In the genomic region with DNA sequence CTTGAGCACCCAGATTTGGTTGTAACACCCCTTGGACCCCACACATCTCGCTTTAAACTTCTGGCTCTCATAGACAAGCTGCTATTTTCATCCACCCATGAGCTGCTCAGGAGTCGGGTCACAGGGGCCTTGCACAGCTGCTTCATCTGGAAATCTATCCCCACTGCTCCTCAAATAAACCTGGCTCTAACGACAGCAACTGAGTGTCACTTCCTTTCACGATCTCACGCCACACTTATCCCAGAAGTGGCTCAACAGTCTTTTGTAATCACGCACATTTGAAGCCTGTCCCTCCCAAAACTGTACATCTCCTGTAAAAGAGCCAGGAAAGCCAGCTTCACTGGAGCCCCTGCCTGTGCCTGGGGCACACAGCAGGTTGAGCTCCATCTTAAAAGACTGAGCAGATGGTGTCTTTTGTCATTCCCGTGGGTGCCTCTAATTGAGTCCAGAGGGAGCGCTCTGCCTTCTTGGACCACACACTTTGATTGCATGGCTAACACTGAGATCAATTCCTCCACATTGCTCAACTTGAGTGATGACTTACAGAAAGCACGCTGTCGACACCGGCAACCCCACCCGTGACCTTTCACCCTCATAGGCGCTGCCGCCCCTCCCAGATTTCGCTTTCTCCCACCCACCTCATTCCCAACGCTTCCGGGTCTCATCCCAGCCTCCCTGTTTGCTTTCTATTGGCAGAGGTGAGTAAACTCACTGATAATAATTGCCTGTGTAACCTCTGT, we compare ENCODE assay signal across 12 mouse cellular contexts. TPM values are rescaled to one million over a fixed set of nuclear protein-coding genes. Genes with fewer than 3 reads are reported as not detected.
DNase-seq lines count a peak whose midpoint lies in the region; ATAC-seq and TF ChIP-seq lines count a peak whose summit lies in the region.
"Had no signal": no experiment of that assay in that cellular context is flagged by ENCODE, and none has a peak within 500 bp of the region (broad histone marks: within the 10 kb centered on the region; RNA-seq: fewer than 3 reads in every experiment).

No protein-coding gene starts in this region.

- H3K9ac ChIP-seq in limb, embryonic 12.5 days (replicated peaks) = no peak overlapping the region
- no peak overlapping the region for H3K9ac ChIP-seq in midbrain, embryonic 13.5 days (replicated peaks)
- H3K9ac ChIP-seq: embryonic facial prominence, embryonic 13.5 days had no signal

- H3K4me1 ChIP-seq in limb, embryonic 12.5 days (replicated peaks) = peaks cover 10% of the 10 kb centered on the region
- H3K4me1 ChIP-seq in limb, embryonic 10.5 days = peaks cover 19% of the 10 kb centered on the region
- H3K4me1 ChIP-seq in E14TG2a.4 (replicated peaks; ENCODE audit: low read depth, low read length) = peaks cover 70% of the 10 kb centered on the region
- no peaks in the 10 kb centered on the region for H3K4me1 ChIP-seq in bone marrow, adult 2 months (ENCODE audit: control insufficient read depth, insufficient read depth, low read length)
- peaks cover 11% of the 10 kb centered on the region for H3K4me1 ChIP-seq in midbrain, embryonic 13.5 days (replicated peaks)

- ATAC-seq in limb, embryonic 12.5 days (ENCODE audit: insufficient number of reproducible peaks, insufficient read depth, low FRiP score, low TSS enrichment, low read depth) = no peak
- ATAC-seq in midbrain, embryonic 13.5 days = peak; percentile 34; the same call in 1 of the 2 replicates

- no peak for TF ChIP-seq CTCF in E14TG2a.4 (conservative IDR thresholded peaks at IDR 0.05; ENCODE audit: low read length)
- no peak for TF ChIP-seq CTCF in bone marrow, adult 2 months (IDR thresholded peaks at IDR 0.05; ENCODE audit: control insufficient read depth, insufficient read depth, low read length)

- no peaks in the 10 kb centered on the region for H3K36me3 ChIP-seq in limb, embryonic 12.5 days
- H3K36me3 ChIP-seq in limb, embryonic 10.5 days = no peaks in the 10 kb centered on the region
- no peaks in the 10 kb centered on the region for H3K36me3 ChIP-seq in E14TG2a.4 (ENCODE audit: insufficient read depth, low read length)
- no peaks in the 10 kb centered on the region for H3K36me3 ChIP-seq in midbrain, embryonic 13.5 days
- H3K36me3 ChIP-seq: embryonic facial prominence, embryonic 13.5 days had no signal

- H3K9me3 ChIP-seq in limb, embryonic 12.5 days = no peaks in the 10 kb centered on the region
- H3K9me3 ChIP-seq in limb, embryonic 10.5 days (replicated peaks) = no peaks in the 10 kb centered on the region
- no peaks in the 10 kb centered on the region for H3K9me3 ChIP-seq in E14TG2a.4 (ENCODE audit: low read length)
- no peaks in the 10 kb centered on the region for H3K9me3 ChIP-seq in midbrain, embryonic 13.5 days
- H3K9me3 ChIP-seq: embryonic facial prominence, embryonic 13.5 days had no signal

- no peak overlapping the region for H3K4me3 ChIP-seq in limb, embryonic 12.5 days (replicated peaks)
- H3K4me3 ChIP-seq in limb, embryonic 10.5 days = no peak overlapping the region
- H3K4me3 ChIP-seq in E14TG2a.4 (replicated peaks; ENCODE audit: low read length) = peak overlapping the region; percentile 56
- no peak overlapping the region for H3K4me3 ChIP-seq in bone marrow, adult 2 months (replicated peaks; ENCODE audit: control insufficient read depth, low read depth, low read length)
- no peak overlapping the region for H3K4me3 ChIP-seq in midbrain, embryonic 13.5 days (replicated peaks)
- H3K4me3 ChIP-seq: embryonic facial prominence, embryonic 13.5 days had no signal

- H3K4me2 ChIP-seq in limb, embryonic 12.5 days = 0 out of 2 replicates have a peak overlapping the region, but pooled peaks have one; percentile 15
- no peak overlapping the region for H3K4me2 ChIP-seq in midbrain, embryonic 13.5 days (replicated peaks)
- H3K4me2 ChIP-seq: embryonic facial prominence, embryonic 13.5 days had no signal

- no peak for TF ChIP-seq POLR2A in bone marrow, adult 2 months (IDR thresholded peaks at IDR 0.05; ENCODE audit: borderline replicate concordance, control insufficient read depth, low read depth, low read length)

- H3K27me3 ChIP-seq in limb, embryonic 12.5 days = peaks cover 16% of the 10 kb centered on the region
- H3K27me3 ChIP-seq in limb, embryonic 10.5 days (ENCODE audit: low read depth, poor library complexity, severe bottlenecking) = peaks cover 66% of the 10 kb centered on the region
- peaks cover 33% of the 10 kb centered on the region for H3K27me3 ChIP-seq in E14TG2a.4 (ENCODE audit: insufficient read depth, low read length)
- 0 out of 2 replicates have a peak, but pooled peaks cover 2% of the 10 kb centered on the region for H3K27me3 ChIP-seq in midbrain, embryonic 13.5 days
- H3K27me3 ChIP-seq: embryonic facial prominence, embryonic 13.5 days had no signal

- no peak for DNase-seq in limb, embryonic 10.5 days (ENCODE audit: low spot score)
- DNase-seq in layer of hippocampus, adult 11-12 months (ENCODE audit: low spot score) = no peak
- DNase-seq in T-cell, adult 2 months (ENCODE audit: low spot score) = no peak
- DNase-seq: gastrocnemius, postnatal 10 days; lung, postnatal 10 days; thymus, adult 2 months had no signal

- 18% methylated on average over 17 of the region's 17 CpGs for WGBS in limb, embryonic 12.5 days
- WGBS in limb, embryonic 10.5 days = 26% methylated on average over 17 of the region's 17 CpGs
- 50% methylated on average over 17 of the region's 17 CpGs for WGBS in bone marrow, adult 2 months
- 49% methylated on average over 17 of the region's 17 CpGs for WGBS in midbrain, embryonic 13.5 days

- no peak overlapping the region for H3K27ac ChIP-seq in limb, embryonic 12.5 days
- H3K27ac ChIP-seq in limb, embryonic 10.5 days = no peak overlapping the region
- H3K27ac ChIP-seq in bone marrow, adult 2 months (ENCODE audit: control insufficient read depth, insufficient read depth, low read depth, low read length, poor library complexity) = peak overlapping the region; percentile 32; the same call in 1 of the 2 replicates
- no peak overlapping the region for H3K27ac ChIP-seq in midbrain, embryonic 13.5 days
- H3K27ac ChIP-seq: embryonic facial prominence, embryonic 13.5 days had no signal

RNA-seq across cellular contexts. Expression of gene Bdkrb2, which starts 17.2 kb away (rescaled TPM):
- polyA plus RNA-seq in limb, embryonic 12.5 days (2016; fragmentation: Nextera tagmentation; extraction: Ambion mirVana) = 1.5 and 1.8 TPM in 2 replicates
- polyA plus RNA-seq in limb, embryonic 10.5 days (2016; fragmentation: Nextera tagmentation; extraction: Ambion mirVana) = 0.36 and 0.93 TPM in 2 replicates
- 0.52 TPM in 1 of 2 replicates, not detected in the other for polyA plus RNA-seq in bone marrow, adult 2 months (2011; ENCODE audit: insufficient read depth, insufficient read length, low replicate concordance, missing spikeins)
- 0.53 and 0.77 TPM in 2 replicates for polyA plus RNA-seq in midbrain, embryonic 13.5 days (2015; fragmentation: Nextera tagmentation; extraction: Ambion mirVana)

RNA-seq across cellular contexts. Expression of gene Bdkrb1, which starts 57.0 kb away (rescaled TPM):
- polyA plus RNA-seq in limb, embryonic 12.5 days (2016; fragmentation: Nextera tagmentation; extraction: Ambion mirVana) = not detected in 2 replicates
- not detected in 2 replicates for polyA plus RNA-seq in limb, embryonic 10.5 days (2016; fragmentation: Nextera tagmentation; extraction: Ambion mirVana)
- polyA plus RNA-seq in bone marrow, adult 2 months (2011; ENCODE audit: insufficient read depth, insufficient read length, low replicate concordance, missing spikeins) = not detected in 2 replicates
- polyA plus RNA-seq in midbrain, embryonic 13.5 days (2015; fragmentation: Nextera tagmentation; extraction: Ambion mirVana) = 0.12 TPM in 1 of 2 replicates, not detected in the other
- polyA plus RNA-seq: embryonic facial prominence, embryonic 13.5 days; kidney, embryonic 16.5 days had no signal
